Mouse (Mus musculus) right cerebral cortex, postnatal 36 days (tissue): ENCODE results near the gene Ica1.
A peak's percentile ranks its signal among the peaks of the same experiment; 100 is the strongest.

Source experiments
- DNase-seq, 2 experiments: peaks; one replicate each; pipeline ENCODE4 v3.0.0; 2022; ENCODE audit warnings: low spot score in 2 of 2, mixed read lengths in 1 of 2

Ica1 gene

DNA sequence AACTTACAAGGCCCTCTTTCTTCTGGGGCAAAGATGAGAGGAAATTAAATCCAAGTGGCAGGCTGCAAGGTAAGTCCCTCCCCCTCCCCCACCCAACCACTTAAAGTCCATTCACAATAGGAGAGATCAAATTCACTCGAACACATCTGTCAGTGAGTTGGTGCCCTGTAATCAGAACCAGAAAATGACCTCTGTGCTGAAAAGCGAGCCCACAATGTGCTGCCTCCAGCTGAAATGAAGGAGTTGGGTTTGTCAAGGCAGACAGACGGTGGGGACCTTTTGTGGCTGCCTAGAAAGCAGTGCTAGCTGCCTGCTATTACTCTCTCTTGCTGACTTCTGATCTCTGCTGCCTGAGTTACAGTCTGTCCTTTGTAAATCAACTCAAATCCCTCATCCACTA lies 35.8 kb downstream of the Ica1 start:
- no peak for DNase-seq

DNA sequence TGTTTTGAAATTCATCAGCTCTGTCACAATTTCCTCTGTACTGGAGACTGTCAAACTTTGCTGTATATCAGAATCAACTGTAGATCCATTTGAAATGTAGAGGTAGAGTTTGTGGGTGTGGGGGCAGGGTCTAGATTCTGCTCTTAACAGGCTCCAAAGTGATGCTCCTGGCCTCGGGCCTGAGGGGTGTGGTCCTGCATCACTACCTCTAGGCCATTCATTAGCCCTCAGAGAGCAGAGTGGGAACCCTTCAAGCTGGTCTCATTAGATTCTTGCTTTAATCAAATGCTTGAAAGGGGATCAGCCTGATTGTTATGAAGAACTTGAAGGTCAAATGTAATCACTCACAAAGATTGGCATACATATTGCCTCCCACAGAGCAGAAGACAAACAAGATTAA lies 36.6 kb downstream of the Ica1 start:
- no peak for DNase-seq

DNA sequence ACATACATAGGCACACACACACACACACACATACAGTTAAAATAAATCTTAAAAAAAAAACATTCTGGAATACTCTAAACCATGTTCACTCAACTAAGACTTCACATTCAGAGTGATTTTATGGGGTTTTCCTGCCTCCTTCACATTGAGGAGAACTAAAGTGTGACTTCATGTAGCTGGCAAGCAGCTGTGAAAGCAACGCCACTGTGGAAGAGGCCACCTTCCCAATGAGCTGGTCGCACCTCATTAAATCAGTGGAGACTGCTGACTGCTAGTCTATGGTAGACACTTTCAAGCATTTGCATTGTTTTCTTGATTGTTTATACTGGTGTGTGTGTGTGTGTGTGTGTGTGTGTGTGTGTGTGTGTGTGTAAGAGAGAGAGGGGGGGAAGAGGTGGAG lies 38.2 kb downstream of the Ica1 start:
- no peak for DNase-seq

DNA sequence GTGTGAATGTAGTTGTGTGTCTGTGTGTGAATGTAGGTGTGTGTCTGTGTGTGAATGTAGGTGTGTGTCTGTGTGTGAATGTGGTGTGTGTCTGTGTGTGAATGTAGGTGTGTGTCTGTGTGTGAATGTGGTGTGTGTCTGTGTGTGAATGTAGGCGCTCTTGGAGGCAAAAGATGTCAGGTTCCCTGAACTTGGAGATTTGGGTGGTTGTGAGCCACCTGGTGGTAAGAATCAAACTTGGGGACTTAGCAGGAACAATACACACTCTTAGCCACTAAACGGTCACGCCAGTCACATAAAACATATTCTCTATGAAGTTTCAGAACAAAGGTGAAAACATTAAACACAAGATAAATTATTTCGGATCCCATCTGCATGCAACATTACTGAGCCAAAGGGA lies 39.9 kb downstream of the Ica1 start:
- no peak for DNase-seq

DNA sequence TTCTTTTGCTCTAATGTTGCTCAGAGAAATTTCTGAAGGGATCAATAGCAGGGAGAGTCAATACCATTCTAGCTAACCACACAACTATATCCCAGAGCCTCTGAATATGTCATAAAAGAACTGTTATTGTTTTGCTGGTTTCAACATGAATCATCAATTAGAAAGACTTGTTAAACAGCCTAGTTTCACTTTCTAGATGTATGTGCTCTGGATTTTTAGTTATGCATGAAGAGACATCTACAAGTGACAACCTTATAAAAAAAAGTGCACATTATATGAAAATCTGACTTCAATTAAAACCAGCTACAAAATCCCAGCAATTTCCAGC lies 41.8 kb downstream of the Ica1 start:
- DNase-seq, result no peak

DNA sequence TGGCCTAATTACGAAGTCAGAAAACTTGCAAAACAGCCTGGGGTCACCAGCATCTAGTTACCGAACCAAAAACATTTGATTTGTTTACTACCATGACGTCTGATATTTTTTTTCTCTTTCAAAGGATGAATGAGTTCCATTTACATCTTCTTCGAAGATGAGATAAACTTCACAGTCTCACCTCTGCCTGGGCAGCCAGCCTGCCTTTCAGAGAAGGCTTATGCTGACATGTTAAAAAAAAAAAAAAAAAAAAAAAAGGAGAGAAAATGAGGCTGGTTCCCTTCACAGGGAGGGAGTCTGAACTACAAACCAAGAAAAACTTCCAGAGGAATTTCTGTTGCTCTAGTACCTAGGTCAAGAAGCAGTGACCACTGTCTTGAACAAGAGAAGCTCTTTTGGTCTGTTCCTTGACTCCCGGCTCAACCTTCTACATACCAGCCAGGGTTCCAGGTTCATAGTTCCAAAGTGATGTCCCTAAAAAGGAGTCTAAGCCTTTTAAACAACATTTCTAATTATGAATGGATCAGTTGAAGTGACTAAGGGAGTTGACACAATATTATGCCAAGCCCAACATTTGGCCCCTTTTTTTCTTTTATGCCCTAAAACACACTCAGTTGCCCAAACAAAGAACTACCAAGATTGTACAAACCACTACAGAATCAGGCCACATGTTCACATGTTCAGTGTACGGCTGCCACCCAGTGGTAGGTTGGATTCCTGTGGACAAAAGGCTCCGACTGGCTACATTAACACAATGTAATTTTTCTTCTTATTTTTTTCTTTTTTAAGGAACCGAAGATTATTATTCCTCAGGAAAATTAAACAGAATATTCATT lies 42.4 kb downstream of the Ica1 start:
- DNase-seq, result peak; percentile 54 to 62

DNA sequence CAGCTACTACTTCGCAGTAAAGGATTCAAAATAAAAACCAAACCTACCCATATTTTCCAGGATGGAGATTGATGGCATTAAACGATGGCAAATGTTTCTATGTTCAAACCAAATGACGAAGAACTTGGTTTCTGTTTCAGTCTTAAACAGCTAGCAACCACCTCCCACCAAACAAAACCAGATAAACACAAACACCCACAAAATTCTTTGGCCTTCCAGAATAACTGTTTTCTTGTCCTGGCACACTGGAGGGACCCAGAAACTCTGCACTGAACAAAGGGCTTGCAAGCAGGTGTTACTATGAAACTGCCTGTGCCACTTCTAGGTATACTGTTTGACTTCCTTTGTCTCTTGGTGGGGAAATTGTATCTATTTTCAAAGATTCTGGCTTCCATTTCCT lies 43.2 kb downstream of the Ica1 start:
- no peak for DNase-seq

DNA sequence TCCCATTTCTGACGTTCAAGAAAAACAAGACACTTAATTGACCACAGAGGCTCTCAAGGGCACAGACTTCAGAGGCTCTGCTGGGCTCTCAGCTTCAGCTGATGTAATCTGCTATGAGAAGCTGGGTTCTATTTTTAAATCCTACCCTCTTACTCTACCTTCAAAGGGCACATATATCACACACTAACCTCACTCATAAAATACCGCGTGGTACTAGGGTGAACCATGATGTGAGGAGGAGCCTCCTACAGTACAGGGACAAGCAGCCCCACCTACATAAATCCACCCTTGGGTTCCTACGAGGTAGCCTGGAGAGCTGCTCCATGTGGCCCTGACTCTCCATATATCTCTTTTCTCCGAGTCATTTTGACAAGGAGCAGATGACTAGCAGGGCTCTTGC lies 45.8 kb downstream of the Ica1 start:
- no peak for DNase-seq

DNA sequence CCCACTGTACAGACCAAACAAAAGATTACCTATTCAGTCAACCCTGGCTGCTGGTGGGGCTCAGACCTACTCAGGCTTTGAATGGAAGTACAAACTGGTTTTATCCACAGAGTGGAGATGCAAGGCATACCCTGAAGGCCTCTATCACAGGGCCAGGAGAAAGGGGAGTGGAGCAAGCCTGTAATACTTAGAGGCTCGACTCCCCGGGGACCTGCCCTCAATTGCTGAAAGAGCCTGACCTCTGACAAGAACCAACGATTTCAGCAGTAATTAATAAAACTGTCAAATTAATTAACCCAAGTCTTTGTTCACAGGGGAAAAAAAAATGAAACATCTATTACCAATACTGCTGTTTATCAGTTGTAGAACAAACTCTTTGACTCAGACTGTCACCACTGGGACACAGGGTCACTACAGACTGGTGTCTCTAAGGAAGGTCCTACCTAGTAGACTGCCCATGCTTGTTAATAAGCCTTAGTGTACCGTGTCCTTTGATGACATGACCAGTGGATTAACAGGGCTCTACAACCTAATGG lies 46.6 kb downstream of the Ica1 start:
- no peak for DNase-seq

DNA sequence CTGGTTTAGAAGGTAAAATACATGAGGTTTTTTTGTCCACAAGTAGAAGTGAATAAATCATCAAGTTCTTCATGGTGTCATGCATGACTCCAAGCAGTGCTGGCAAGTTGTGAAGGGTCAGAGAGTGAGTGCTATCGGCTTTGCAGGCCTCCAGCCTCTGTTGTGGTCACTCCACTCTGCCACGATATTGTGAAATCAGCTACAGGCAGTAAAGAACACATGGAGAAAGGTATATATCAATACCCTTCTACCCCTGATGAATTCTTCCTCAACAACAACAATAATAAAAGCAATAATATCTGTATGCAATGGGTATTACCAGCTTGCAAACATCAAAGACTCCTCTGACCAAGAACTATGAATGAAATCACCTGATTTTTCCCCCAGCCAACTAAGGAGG lies 47.9 kb downstream of the Ica1 start:
- DNase-seq, result no peak

DNA sequence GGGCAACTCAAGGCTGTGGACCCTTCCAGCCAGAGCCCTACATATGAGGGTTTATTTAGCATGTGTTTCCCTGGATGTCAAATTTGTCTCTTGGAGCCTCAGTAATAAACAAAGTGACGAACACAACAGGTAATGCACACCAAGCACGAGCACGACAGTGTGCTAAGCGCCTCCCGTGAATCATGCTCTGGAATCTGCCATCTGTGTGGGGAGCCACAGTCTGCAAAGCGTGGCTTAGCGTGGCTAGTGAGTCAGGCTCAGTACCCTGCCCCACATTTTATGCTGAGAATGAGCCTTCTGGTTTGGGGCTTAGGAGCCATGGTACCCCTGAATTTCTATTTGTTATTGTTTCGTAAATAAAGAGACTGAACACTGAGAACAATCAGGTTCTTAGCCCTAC lies 50.5 kb downstream of the Ica1 start:
- no peak for DNase-seq

DNA sequence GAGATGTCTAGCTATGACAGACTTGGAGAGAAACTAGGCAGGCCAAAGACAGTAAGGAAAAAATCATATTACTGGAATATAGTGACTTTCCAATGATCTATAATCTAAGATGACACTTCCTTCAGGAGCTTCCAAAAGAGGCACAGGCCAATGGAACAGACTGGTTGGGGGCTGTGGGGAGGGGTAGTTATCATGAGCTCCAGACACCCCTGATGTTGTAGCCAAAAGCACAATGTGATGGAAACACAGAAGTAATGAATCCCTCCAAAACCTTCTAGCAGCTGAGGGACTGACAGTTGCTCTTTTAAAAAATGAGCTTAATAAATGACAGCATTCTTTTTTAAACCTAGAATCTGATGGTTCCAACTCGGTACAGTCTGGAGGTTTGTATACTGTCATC lies 52.7 kb downstream of the Ica1 start:
- DNase-seq, result no peak

DNA sequence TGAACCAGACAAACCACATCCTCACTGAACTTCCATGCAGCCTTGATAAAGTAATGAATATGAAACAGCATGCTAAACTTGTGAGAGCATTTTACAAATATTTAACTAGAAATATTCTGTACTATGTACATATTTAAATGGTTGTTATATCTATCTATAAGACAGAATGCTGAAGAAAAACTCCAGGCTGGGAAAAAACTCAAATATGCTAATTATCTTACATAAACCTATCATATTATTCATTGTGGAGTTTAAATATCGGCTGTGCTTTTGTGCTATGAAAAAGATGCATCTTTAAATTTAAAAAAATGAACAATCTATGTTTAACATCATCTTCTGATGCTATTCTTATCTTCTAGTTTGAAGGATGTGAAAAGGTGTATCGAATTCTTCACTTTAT lies 58.6 kb downstream of the Ica1 start:
- no peak for DNase-seq

DNA sequence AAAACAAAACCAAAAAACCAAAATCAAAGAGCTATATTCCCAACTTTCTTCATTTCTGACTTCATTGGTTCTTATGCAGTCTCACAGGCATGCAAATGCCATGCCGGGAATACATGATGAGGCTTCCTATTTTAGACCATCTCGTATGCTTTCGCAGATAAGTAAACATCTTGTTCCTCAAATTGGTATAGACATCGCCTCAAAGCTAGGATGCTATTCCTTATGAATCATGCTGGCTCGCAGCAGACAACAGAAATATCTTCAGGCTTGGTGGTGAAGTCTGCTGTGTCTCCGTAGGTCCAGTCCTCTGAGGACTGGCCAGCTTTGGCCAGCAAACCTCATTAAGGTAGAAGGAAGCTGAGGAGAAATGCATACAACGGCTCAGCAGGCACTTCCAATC lies 60.3 kb downstream of the Ica1 start:
- no peak for DNase-seq

DNA sequence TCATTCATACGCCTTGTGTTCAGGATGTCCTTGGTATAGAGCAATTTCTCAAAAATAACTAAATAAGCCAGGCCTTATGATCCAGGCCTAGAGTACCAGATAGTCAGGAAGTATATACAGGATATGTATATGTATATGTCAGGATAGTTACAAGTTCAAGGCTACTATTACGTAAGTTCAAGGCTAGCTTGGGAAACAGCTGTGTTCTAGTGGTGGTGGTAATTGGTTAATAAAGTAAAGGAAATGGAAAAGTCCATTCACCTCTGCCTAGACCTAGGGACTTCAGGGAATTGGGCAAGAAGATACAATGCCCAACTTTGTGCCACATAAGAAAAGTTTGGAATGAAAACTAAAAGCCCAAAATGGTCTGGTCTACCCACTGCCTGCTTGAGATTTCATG lies 61.7 kb downstream of the Ica1 start:
- DNase-seq, result no peak

DNA sequence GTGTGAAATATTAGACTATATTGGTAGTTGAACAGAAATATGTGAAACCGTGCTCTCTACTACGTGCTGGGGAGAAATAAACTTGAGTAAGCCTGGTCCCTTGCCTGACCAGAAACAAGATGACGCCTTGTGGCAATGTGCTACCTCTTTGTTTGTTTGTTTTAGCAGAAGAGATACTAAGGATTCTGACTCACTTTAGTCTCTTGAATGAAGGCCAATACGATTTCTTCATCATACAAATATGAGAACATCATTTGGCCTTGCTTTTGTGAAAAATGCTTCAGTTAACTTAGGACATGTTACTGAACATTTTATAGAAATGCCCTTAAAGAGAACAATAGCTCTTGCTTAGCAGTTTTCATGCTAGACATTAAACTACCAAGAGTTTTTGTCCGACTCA lies 67.0 kb downstream of the Ica1 start:
- no peak for DNase-seq

DNA sequence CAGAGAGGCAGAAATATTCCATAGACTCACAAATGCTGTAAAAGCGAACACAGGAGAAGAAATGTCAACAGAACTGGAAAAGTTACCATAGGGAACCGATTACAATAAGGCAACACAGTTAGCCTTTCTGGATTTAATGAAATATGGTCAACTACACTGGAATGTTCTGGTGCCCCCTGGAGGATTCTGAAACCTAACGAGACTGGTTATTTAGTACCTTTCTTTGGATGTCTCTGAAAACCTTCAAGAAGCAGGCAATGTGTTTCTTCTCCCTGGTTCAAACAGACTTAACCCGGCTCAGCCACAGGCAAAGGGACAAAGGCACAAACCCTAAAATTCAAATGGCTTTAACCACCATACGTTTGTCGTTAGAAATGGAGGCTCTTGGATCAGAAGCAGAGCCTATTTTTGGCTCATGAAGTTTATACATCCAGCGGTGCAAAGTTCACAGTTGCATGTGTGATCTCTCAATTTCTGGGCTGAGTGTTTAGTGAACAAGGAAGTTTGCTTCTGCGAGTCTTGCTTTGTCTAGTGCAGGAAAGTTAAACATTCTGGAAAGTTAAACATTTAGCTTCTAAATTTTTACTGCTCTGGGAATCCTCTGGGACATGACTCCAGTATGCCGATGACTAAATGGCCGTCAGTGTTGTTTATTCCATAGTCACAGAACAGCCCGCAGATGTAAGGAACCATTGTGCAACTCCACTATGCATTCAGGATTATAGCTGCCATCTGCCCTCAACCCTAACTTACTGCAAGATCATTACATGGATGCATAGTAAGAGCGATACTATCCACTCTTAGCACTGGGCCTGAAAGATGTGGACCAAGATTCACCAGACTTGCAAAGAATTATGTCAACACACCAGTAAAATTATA lies 83.4 kb downstream of the Ica1 start:
- no peak for DNase-seq

DNA sequence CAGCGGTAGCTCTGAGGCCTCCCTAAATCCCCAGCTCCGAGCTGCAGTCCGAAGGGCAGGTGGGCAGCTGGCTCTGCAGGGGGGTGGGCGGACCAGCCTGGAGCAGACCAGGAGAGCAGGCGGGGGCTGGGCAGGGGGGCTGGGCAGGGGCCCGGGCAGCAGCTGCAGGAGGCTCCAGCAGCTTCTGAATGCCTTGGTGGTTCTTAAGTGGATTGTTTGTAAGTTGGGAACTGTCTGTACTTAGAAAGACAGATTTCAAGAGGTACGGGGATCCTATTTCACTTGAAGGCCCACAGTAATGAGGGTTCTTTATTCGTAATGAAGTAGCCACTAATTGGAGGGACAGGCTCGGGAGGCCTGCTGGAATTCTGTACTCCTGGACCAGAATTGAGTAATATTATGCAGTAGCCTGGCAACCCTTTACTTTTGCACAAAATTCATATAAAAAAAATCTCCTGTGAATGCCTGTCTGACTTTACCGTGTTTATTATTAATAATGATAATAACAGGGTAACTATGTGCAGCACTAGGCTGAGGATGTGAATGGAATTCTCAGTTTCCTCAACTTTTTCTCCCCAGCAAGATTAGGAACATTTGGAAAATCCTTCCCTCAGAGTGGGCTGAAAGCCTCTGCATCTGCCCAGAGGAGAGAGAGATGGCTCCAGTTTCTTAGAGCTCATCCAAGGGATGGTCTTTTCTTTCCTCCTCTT lies 84.2 kb downstream of the Ica1 start:
- no peak for DNase-seq

DNA sequence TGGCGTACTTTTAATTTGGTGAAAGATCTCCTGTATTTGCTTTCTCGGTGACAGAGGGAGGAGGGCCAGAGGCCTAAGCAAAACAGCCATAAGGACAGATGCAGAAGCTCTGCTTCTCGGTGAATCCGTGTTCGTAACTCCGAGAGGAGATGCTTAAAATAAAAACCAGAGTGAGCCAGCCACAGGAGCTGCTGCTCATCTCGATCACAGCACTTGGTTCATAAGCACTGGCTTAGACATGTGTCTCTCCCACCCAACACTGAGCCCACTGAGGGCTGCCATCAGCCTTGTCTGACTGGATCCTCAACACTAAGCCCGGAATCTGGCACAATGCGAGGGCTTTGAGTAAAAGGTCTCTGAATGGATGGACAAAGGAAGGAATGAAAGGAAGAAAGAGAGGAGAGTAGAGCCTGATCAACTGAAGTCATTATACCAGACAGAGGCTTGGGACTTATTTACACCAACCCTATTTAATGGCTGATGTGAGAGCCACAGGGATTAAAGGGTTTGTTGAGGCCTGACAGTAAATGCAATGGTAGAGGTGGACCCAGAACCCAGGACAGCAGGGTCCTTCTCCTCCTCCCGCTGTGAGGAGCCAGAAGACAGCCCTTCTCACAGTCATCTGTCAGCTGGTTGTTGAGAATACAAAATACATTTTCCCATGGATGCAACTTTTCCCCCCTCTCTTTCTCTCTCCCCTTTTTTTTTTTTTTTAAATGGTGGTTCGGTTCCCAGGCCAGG lies 85.0 kb downstream of the Ica1 start:
- DNase-seq, result peak; percentile 22 to 27

DNA sequence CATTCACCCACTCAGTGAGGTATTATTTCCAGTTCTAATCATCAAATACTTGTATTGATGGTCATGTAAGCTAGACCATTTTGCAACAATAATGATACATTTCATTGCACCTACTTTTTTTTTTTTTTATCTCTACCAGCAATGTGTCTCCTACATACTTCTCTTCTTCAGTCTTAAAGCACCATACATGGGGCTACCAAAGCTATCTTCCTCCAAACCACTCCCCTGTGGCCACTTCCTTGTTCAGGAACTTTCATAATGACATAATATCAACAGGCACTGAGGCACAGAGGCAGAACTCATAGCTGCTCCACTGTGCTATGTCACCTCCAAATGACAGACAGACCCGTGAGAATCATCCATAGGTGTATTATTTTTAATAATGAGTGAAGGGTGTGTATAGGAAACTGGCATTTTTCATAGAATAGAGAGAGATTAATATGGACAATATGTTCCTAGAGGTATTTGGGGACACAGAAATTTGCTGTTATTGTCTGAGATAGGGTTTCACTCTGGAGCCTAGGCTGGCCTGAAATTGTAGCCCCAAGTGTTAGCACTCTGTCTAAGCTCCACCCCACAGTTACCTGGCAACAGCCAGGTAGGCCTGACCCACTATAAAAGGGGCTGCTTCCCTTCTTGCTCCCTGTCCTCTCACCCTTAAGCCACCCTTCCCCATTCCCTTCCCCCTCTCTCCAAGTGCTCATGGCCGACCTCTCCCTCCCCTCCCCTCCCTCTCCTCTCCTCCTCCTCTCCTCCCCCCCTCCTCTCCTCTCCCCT lies 86.9 kb downstream of the Ica1 start:
- DNase-seq, result no peak

DNA sequence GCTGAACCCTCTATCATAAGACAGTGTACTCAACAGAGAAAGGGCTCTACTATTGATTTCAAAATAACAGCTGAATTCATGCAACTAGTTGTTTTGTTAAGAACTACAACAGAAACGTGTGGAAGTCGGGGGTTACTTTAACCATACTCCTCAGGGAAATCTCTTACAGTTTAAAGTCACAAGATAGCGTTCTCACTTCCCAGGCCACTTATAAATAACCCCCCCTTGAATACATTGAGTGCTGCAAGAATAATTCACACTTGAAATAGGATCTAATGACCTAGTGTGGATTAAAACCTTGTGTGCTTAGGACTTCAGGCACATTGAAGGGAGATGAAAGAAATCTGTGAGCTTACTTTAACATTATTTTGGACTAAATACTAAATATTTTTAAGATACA lies 87.8 kb downstream of the Ica1 start:
- no peak for DNase-seq
